ENCODE assay signal across 8 mouse cellular contexts in genomic region chr5:103753511-103754329, GRCm38 (mm10).
DNase-seq lines count a peak whose midpoint lies in the region; ATAC-seq and TF ChIP-seq lines count a peak whose summit lies in the region.

No protein-coding gene starts in this region.

- H3K4me3 ChIP-seq in embryonic facial prominence, embryonic 11.5 days (ENCODE audit: low read depth, low read length) = peak overlapping the region; percentile 64
- peak overlapping the region; percentile 77 for H3K4me3 ChIP-seq in limb, embryonic 14.5 days (replicated peaks; ENCODE audit: low read length)
- H3K4me3 ChIP-seq in midbrain, embryonic 15.5 days = peak overlapping the region; percentile 65

- peak; percentile 89 for DNase-seq in 3134 (ENCODE audit: extremely low read depth, insufficient read length, low spot score)
- DNase-seq in adrenal gland, postnatal 10 days = peak; percentile 94
- peak; percentile 90 for DNase-seq in embryonic facial prominence, embryonic 11.5 days (ENCODE audit: low spot score)
- DNase-seq in heart, adult 11 months = peak; percentile 99
- DNase-seq in kidney, adult 11 months = peak; percentile 87
- DNase-seq in limb, embryonic 14.5 days (ENCODE audit: low spot score) = peak; percentile 76
- peak; percentile 84 to 89 for DNase-seq in spleen, adult 18-20 months

- no peaks in the 10 kb centered on the region for H3K27me3 ChIP-seq in embryonic facial prominence, embryonic 11.5 days (ENCODE audit: control insufficient read depth, insufficient read depth, low read length)
- H3K27me3 ChIP-seq in limb, embryonic 14.5 days (ENCODE audit: control insufficient read depth, insufficient read depth, low read length) = no peaks in the 10 kb centered on the region
- peaks cover 13% of the 10 kb centered on the region for H3K27me3 ChIP-seq in midbrain, embryonic 15.5 days (replicated peaks)

- WGBS in embryonic facial prominence, embryonic 11.5 days = under 1% methylated on average over 86 of the region's 86 CpGs
- under 1% methylated on average over 37 of the region's 86 CpGs for WGBS in limb, embryonic 14.5 days
- under 1% methylated on average over 77 of the region's 86 CpGs for WGBS in midbrain, embryonic 15.5 days

- TF ChIP-seq POLR2A in limb, embryonic 14.5 days (IDR thresholded peaks at IDR 0.05; ENCODE audit: borderline replicate concordance, extremely low read depth, insufficient read depth, insufficient read length) = peak; percentile 90; the same call in 1 of the 2 replicates

- H3K9ac ChIP-seq in embryonic facial prominence, embryonic 11.5 days (replicated peaks; ENCODE audit: low read length) = peak overlapping the region; percentile 84
- peak overlapping the region; percentile 83 for H3K9ac ChIP-seq in limb, embryonic 14.5 days (ENCODE audit: low read depth, low read length, severe bottlenecking)
- H3K9ac ChIP-seq in midbrain, embryonic 15.5 days = peak overlapping the region; percentile 57

- peak overlapping the region; percentile 84 for H3K27ac ChIP-seq in embryonic facial prominence, embryonic 11.5 days (replicated peaks; ENCODE audit: low read depth, low read length)
- H3K27ac ChIP-seq in limb, embryonic 14.5 days (replicated peaks; ENCODE audit: low read depth, low read length) = peak overlapping the region; percentile 90
- peak overlapping the region; percentile 80 for H3K27ac ChIP-seq in midbrain, embryonic 15.5 days

- no peaks in the 10 kb centered on the region for H3K9me3 ChIP-seq in embryonic facial prominence, embryonic 11.5 days (replicated peaks; ENCODE audit: control insufficient read depth, low read length)
- no peaks in the 10 kb centered on the region for H3K9me3 ChIP-seq in limb, embryonic 14.5 days (ENCODE audit: control insufficient read depth, low read length)
- no peaks in the 10 kb centered on the region for H3K9me3 ChIP-seq in midbrain, embryonic 15.5 days

- ATAC-seq in embryonic facial prominence, embryonic 11.5 days (replicated peaks; ENCODE audit: insufficient number of reproducible peaks, low FRiP score, low TSS enrichment, low read depth) = peak; percentile 93
- ATAC-seq in limb, embryonic 14.5 days (ENCODE audit: low FRiP score, low read depth) = peak; percentile 91
- peak; percentile 94 for ATAC-seq in midbrain, embryonic 15.5 days (replicated peaks)

- no peaks in the 10 kb centered on the region for H3K4me1 ChIP-seq in embryonic facial prominence, embryonic 11.5 days (ENCODE audit: control insufficient read depth, insufficient read depth, low read length)
- H3K4me1 ChIP-seq in limb, embryonic 14.5 days (ENCODE audit: control insufficient read depth, insufficient read depth, low read length) = peaks cover 8% of the 10 kb centered on the region
- H3K4me1 ChIP-seq in midbrain, embryonic 15.5 days = peaks cover 21% of the 10 kb centered on the region; the same call in 1 of the 2 replicates

- peak overlapping the region; percentile 85 for H3K4me2 ChIP-seq in embryonic facial prominence, embryonic 11.5 days (ENCODE audit: low read depth, low read length)
- peak overlapping the region; percentile 64 for H3K4me2 ChIP-seq in limb, embryonic 14.5 days (replicated peaks; ENCODE audit: low read depth, low read length, severe bottlenecking)
- peak overlapping the region; percentile 80 for H3K4me2 ChIP-seq in midbrain, embryonic 15.5 days

- H3K36me3 ChIP-seq in embryonic facial prominence, embryonic 11.5 days (replicated peaks; ENCODE audit: control insufficient read depth, insufficient read depth, low read depth, low read length) = no peaks in the 10 kb centered on the region
- H3K36me3 ChIP-seq in limb, embryonic 14.5 days (ENCODE audit: control insufficient read depth, insufficient read depth, low read length) = no peaks in the 10 kb centered on the region
- H3K36me3 ChIP-seq in midbrain, embryonic 15.5 days (replicated peaks) = no peaks in the 10 kb centered on the region

Comparison
In these comparisons a context has a peak if more than half of its experiments do, and no peak if none do; other contexts are left out.
1. Peak in every context shown above with its lines: DNase-seq, ATAC-seq, H3K4me3 ChIP-seq and H3K27ac ChIP-seq.